Mouse (Mus musculus) CH12.LX (cell line): ENCODE results near the gene Gab1.

ENCODE experiments used
- CHD1 ChIP-seq: IDR thresholded peaks from 2 replicates; pipeline ENCODE4 v1.6.1; 2012; ENCODE audit warnings: low read depth, low read length, improper control_type of control experiment, inconsistent platforms
- CTCF ChIP-seq, 2 experiments: IDR thresholded peaks in 1 of 2; conservative IDR thresholded peaks in 1 of 2; 2 replicates each; pipeline ENCODE4 v1.5.1; 2011 to 2012; ENCODE audit warnings: low read depth in 2 of 2, low read length in 2 of 2, improper control_type of control experiment in 1 of 2, inconsistent platforms in 1 of 2, mild to moderate bottlenecking in 1 of 2, moderate library complexity in 1 of 2
- EP300 ChIP-seq: IDR thresholded peaks from 2 replicates; pipeline ENCODE4 v1.6.1; 2011; ENCODE audit warnings: low read length, improper control_type of control experiment
- HCFC1 ChIP-seq: IDR thresholded peaks from 2 replicates; pipeline ENCODE4 v1.6.1; 2012; ENCODE audit warnings: low read depth, mild to moderate bottlenecking, inconsistent platforms, low read length, improper control_type of control experiment
- POLR2A ChIP-seq: IDR thresholded peaks from 2 replicates; pipeline ENCODE4 v1.6.1; 2011; ENCODE audit warnings: low read depth, mild to moderate bottlenecking, improper control_type of control experiment, low read length
- RAD21 ChIP-seq: IDR thresholded peaks from 2 replicates; pipeline ENCODE4 v1.6.1; 2011; ENCODE audit warnings: low read depth, mild to moderate bottlenecking, low read length, improper control_type of control experiment, moderate library complexity

DNA sequence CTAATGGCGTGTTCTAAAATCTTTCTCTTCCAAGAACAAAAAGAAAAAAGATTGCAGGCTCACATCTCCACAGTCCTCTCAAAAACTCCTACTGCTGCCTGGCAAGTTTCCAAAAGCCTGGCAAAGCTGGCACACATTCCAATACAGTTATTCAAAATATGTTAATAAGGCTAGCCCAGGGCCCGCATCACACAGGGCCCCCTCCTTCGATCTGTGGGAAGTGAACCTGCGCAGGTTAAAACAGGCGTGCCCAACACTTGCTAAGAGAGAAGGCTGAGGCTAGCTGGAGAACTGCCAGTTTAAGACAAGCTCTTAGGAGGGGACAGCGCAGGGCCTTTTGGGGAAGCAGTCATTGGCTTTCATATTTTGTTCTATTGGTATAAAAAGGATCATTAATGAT lies 23.7 kb downstream of the Gab1 start:
- no peak for TF ChIP-seq POLR2A
- no peak for TF ChIP-seq CTCF (conservative IDR thresholded peaks at IDR 0.05 in 1 of 2, IDR thresholded peaks at IDR 0.05 in 1 of 2; ENCODE audit: low read depth in 2 of 2, low read length in 2 of 2)
- no peak for TF ChIP-seq HCFC1
- no peak for TF ChIP-seq EP300
- no peak for TF ChIP-seq CHD1
- TF ChIP-seq RAD21, result no peak
